Mouse (Mus musculus) midbrain, embryonic 16.5 days (tissue): ENCODE measurements at regions not wholly inside any gene's neighbourhood (a gene's known extent, or its start where the extent isn't known, plus 50 kb on each side); places are given as distances from the start of the nearest gene placed in this dataset.

ENCODE experiments used
- ATAC-seq: fragments of 200-750 bp; cut with Nextera tagmentation; 2 replicates; pipeline ENCODE4 v1.8.0; 2017; ENCODE audit warnings: moderate TSS enrichment
- H3K27ac ChIP-seq: fragments of 300-500 bp; sonication (generic); 2 replicates; pipeline ENCODE4 v1.5.1; 2014; ENCODE audit warnings: mild to moderate bottlenecking, low read length, mixed read lengths
- H3K27me3 ChIP-seq: fragments of 300-500 bp; sonication (generic); 2 replicates; pipeline ENCODE4 v1.6.1; 2014; ENCODE audit warnings: low read depth, low read length, mixed read lengths; ENCODE audit not compliant: control insufficient read depth, insufficient read depth
- H3K36me3 ChIP-seq: fragments of 300-500 bp; sonication (generic); 2 replicates; pipeline ENCODE4 v1.6.1; 2014; ENCODE audit warnings: mild to moderate bottlenecking, low read length, moderate library complexity, mixed read lengths; ENCODE audit not compliant: control insufficient read depth, insufficient read depth
- H3K4me1 ChIP-seq: fragments of 300-500 bp; sonication (generic); 2 replicates; pipeline ENCODE4 v1.6.1; 2014; ENCODE audit warnings: mild to moderate bottlenecking, low read length, mixed read lengths; ENCODE audit not compliant: control insufficient read depth, insufficient read depth
- H3K4me2 ChIP-seq: fragments of 300-500 bp; sonication (generic); 2 replicates; pipeline ENCODE4 v1.6.1; 2014; ENCODE audit warnings: mild to moderate bottlenecking, low read length, mixed read lengths
- H3K4me3 ChIP-seq: fragments of 300-500 bp; sonication (generic); 2 replicates; pipeline ENCODE4 v1.5.1; 2014; ENCODE audit warnings: low read depth, mild to moderate bottlenecking, low read length, moderate library complexity, mixed read lengths
- H3K9ac ChIP-seq: fragments of 300-500 bp; sonication (generic); 2 replicates; pipeline ENCODE4 v1.6.1; 2014; ENCODE audit warnings: low read depth, low read length, mixed read lengths
- H3K9me3 ChIP-seq: fragments of 300-500 bp; sonication (generic); replicated peaks from 2 replicates; pipeline ENCODE4 v1.6.1; 2014; ENCODE audit warnings: mild to moderate bottlenecking, low read length, mixed read lengths; ENCODE audit not compliant: control insufficient read depth, poor library complexity, severe bottlenecking
- WGBS: fragments of 180-500 bp; shearing (Covaris S2); extraction: QIAGEN DNeasy Blood & Tissue Kit; methylation state at CpG from one replicate; pipeline ENCODE4 v1.1.7; 2014; 5-methylcytosine and 5-hydroxymethylcytosine counted together

GRCm38 (mm10) chr11:25124458-25124857 is 1046.6 kb downstream of the Bcl11a start:
- H3K4me2 ChIP-seq = no peak overlapping the region
- no peaks in the 10 kb centered on the region for H3K36me3 ChIP-seq
- no peaks in the 10 kb centered on the region for H3K27me3 ChIP-seq
- H3K9ac ChIP-seq = no peak overlapping the region
- H3K9me3 ChIP-seq = no peaks in the 10 kb centered on the region
- no peaks in the 10 kb centered on the region for H3K4me1 ChIP-seq
- no peak overlapping the region for H3K4me3 ChIP-seq
- ATAC-seq = no peak
- no peak overlapping the region for H3K27ac ChIP-seq
- 53% methylated on average over 2 of the region's 2 CpGs for WGBS

DNA sequence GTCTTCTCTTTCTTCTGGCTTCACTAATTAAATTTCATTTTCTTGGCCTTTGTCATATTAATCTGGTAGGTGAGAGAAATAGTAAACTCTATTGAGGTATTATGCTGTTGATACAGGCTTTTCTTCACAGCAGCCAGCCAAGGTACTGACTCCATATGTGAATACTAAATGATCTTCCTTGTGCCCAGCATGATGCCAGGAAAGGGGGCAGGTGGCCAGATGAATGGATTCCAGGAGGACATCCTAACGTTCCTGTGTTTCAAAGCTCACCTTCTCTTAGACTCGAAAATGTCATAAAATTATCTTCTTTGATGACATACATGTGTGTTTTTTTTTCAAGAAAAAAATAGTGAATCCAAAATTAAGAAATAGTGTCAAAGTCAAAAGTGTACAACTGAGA is 1064.4 kb downstream of the Bcl11a start:
- Histone ChIP-seq H3K9me3 (no peaks in the 10 kb centered on the region), H3K27me3 (no peaks in the 10 kb centered on the region), H3K4me2 (no peak overlapping the region), H3K4me1 (no peaks in the 10 kb centered on the region), H3K9ac (no peak overlapping the region), H3K36me3 (no peaks in the 10 kb centered on the region), H3K4me3 (no peak overlapping the region), H3K27ac (no peak overlapping the region)
- WGBS = 70% methylated on average over 2 of the region's 2 CpGs
- no peak for ATAC-seq

DNA sequence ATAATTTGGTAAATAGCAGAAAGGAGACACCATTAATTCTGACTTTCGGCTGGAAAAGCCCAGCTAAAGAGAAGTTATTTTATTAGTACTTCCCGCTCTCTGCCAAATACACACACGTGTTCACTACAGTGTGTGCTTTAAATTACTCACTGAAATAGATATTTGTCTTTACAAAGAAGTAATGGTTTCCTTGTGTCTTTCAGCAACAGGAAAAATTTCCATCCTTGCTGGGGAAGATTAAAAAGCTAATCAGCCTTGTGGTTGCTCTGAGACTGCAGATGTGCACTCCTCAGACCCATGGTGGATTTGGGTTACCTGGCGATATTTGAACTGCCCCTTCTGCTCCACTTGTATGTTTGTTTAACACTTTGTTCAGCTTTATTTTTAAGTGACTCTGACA is 1065.0 kb downstream of the Bcl11a start:
- WGBS = 77% methylated on average over 4 of the region's 4 CpGs
- no peaks in the 10 kb centered on the region for H3K9me3 ChIP-seq
- H3K27me3 ChIP-seq = no peaks in the 10 kb centered on the region
- no peak overlapping the region for H3K4me2 ChIP-seq
- no peak overlapping the region for H3K9ac ChIP-seq
- ATAC-seq = no peak
- no peak overlapping the region for H3K4me3 ChIP-seq
- H3K36me3 ChIP-seq = no peaks in the 10 kb centered on the region
- H3K4me1 ChIP-seq = no peaks in the 10 kb centered on the region
- no peak overlapping the region for H3K27ac ChIP-seq

DNA sequence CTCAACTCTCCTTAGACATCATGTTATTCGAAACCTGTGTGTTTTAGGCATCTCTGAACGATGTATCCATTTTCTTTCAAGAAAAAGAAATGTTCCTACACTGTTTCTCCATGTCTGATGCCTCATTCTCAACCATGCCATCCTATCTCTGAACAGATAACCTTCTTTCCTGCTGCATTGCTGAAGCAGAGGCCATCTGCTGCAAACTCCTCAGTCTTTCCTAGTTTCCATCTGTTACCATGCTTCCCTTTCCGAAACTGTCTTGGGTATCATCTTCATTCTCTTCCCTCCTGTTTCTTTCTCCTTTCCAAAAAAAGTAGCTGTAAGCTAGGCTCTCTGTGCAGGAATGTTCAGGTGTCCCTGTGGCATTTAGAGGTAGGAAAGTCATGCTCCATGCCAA is 1063.3 kb downstream of the 5730522E02Rik start:
- Histone ChIP-seq H3K27ac (no peak overlapping the region), H3K36me3 (no peaks in the 10 kb centered on the region), H3K4me1 (no peaks in the 10 kb centered on the region), H3K9me3 (no peaks in the 10 kb centered on the region), H3K27me3 (no peaks in the 10 kb centered on the region), H3K4me3 (no peak overlapping the region), H3K4me2 (no peak overlapping the region), H3K9ac (no peak overlapping the region)
- no peak for ATAC-seq
- WGBS = 87% methylated on average over 3 of the region's 3 CpGs

DNA sequence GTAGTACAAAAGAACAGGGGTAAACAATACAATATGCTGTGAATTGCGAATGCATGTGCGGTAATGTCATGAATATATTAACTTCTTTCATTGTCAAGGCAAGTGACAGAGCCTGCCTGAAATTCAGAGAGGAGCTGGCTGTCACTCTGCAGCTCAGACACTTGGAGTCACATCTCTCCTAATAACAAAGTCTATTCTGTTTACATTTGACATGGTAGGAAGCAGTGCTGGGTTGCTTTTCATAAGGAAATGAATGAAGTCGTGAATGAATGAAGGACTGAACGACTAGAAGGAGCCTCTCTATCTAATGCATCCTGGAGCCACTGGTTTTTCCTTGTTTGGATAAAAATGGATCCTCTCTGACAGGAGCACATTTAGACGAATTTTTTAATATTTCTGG is 1053.9 kb downstream of the 5730522E02Rik start:
- Histone ChIP-seq H3K27ac (peak overlapping the region; percentile 44), H3K36me3 (no peaks in the 10 kb centered on the region), H3K27me3 (no peaks in the 10 kb centered on the region), H3K9me3 (no peaks in the 10 kb centered on the region), H3K9ac (peak overlapping the region; percentile 32), H3K4me3 (peak overlapping the region; percentile 26), H3K4me1 (peaks cover 17% of the 10 kb centered on the region), H3K4me2 (peak overlapping the region; percentile 45)
- 5% methylated on average over 5 of the region's 5 CpGs for WGBS
- peak; percentile 75 for ATAC-seq

GRCm38 (mm10) chr11:25157135-25157860 is 1053.3 kb downstream of the 5730522E02Rik start:
- H3K4me1 ChIP-seq = peaks cover 17% of the 10 kb centered on the region
- H3K9ac ChIP-seq = peak overlapping the region; percentile 32
- no peaks in the 10 kb centered on the region for H3K36me3 ChIP-seq
- H3K4me2 ChIP-seq = peak overlapping the region; percentile 45
- WGBS = 10% methylated on average over 11 of the region's 11 CpGs
- no peaks in the 10 kb centered on the region for H3K9me3 ChIP-seq
- peak overlapping the region; percentile 26 for H3K4me3 ChIP-seq
- peak; percentile 90 for ATAC-seq
- H3K27me3 ChIP-seq = no peaks in the 10 kb centered on the region
- peak overlapping the region; percentile 44 for H3K27ac ChIP-seq

GRCm38 (mm10) chr11:25157861-25158245 is 1052.7 kb downstream of the 5730522E02Rik start:
- Histone ChIP-seq H3K4me3 (no peak overlapping the region), H3K9ac (no peak overlapping the region), H3K4me1 (peaks cover 17% of the 10 kb centered on the region), H3K9me3 (no peaks in the 10 kb centered on the region), H3K4me2 (no peak overlapping the region; the same call in 1 of the 2 replicates), H3K36me3 (no peaks in the 10 kb centered on the region), H3K27ac (no peak overlapping the region), H3K27me3 (no peaks in the 10 kb centered on the region)
- 46% methylated on average over 3 of the region's 3 CpGs for WGBS
- no peak for ATAC-seq

- H3K9ac ChIP-seq = no peak overlapping the region
- H3K9me3 ChIP-seq = no peaks in the 10 kb centered on the region
- H3K4me1 ChIP-seq = peaks cover 17% of the 10 kb centered on the region
- no peak overlapping the region for H3K4me2 ChIP-seq
- H3K36me3 ChIP-seq = no peaks in the 10 kb centered on the region
- ATAC-seq = no peak
- 93% methylated on average over 1 of the region's 1 CpGs for WGBS
- no peaks in the 10 kb centered on the region for H3K27me3 ChIP-seq
- H3K4me3 ChIP-seq = no peak overlapping the region
- no peak overlapping the region for H3K27ac ChIP-seq
These were observed 1051.7 kb downstream of the 5730522E02Rik start for GRCm38 (mm10) chr11:25158884-25159283.

DNA sequence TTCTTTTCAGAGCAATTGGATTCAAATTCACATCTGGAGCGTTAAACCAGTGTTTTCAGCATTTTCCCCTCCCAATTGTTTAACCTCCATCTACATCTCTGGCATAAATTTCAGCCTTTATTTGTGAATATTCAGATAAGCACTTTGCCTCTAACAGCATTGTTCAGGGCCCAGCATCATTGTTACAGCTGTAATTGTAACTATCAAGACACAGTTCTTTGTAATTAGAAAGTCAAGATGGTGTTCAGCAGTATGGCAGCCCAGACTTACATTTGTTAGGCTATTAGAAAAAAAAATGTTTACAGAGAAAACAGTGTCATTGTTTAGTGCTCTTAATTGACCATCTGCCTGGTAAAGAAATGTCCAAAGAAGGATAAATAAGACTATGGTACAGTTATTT is 1042.6 kb downstream of the 5730522E02Rik start:
- no peak overlapping the region for H3K9ac ChIP-seq
- H3K27ac ChIP-seq = no peak overlapping the region
- no peak for ATAC-seq
- H3K4me1 ChIP-seq = no peaks in the 10 kb centered on the region
- H3K36me3 ChIP-seq = no peaks in the 10 kb centered on the region
- 70% methylated on average over 1 of the region's 1 CpGs for WGBS
- no peak overlapping the region for H3K4me2 ChIP-seq
- no peak overlapping the region for H3K4me3 ChIP-seq
- no peaks in the 10 kb centered on the region for H3K27me3 ChIP-seq
- H3K9me3 ChIP-seq = no peaks in the 10 kb centered on the region
